Mouse (Mus musculus) thymus, postnatal 10 days (tissue): Measurements from ENCODE around the gene Nr4a2.

Experiments
- DNase-seq, 2 experiments: peaks; one replicate each; pipeline ENCODE4 v3.0.0; 2021; ENCODE audit warnings: low spot score in 2 of 2

Gene Nr4a2

DNA sequence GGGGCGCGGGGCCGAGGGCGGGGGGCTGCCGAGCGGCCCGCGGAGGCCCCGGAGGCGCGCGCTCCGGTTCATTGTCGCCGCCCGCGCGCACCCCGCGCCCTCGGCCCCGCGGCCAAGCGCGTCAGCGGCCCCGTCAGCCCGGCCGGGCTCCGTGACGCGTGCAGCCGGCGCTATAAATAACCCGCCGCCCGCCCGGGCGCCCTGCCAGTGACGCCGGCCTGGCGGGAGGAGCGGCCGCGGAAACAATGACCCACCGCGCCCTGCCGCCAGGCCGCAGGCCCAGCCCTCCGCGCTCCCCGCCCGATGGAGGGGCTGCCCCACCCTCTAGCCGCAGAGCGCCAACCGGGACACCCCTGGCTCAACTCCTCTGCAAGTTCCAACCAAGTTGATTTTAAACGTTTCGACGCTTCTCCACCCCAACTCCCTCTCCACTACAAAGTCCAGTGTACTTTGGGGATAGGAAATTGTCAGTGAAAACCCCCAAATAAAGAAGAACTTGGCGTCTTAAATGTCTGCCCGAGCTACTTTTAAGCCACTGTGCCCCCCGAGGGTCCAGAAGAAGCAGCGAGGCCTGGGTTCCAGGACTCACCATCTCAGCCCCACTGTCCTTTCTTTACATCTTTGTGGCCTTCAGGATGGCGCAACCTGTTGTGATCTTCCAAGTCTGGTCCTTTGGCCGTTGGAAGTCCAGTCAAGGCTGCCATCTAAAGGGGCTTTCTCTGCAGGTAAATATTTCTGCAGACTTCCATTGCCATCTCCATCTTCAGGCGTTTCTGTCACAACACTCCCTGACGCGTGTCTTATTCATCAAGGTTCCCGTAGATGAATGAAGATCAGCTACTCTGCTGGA, at the start of gene Nr4a2:
Gene Nr4a2 (minus strand): TSS at position 13 of the 850 bp plus-strand sequence.
- no peak for DNase-seq

DNA sequence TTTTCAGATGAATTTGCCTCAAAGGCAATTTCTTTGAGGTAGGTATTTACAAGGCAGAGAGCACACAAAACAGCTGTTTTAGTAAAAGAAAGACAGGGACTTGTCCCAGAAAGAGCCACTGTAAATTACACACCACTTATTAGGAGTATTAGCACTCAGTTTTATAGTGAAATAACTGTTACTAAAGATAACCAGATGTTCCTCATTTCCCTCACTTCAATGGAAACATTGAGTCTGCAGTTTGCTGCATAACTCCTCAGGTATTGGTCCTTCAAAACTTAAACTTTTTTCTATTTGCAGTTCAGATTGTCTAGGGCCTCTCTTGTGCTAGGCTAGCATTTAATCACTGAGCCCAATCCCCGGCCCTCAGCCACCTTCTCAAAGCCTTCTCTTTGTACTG, 41.6 kb upstream of the Nr4a2 start:
- no peak for DNase-seq

DNA sequence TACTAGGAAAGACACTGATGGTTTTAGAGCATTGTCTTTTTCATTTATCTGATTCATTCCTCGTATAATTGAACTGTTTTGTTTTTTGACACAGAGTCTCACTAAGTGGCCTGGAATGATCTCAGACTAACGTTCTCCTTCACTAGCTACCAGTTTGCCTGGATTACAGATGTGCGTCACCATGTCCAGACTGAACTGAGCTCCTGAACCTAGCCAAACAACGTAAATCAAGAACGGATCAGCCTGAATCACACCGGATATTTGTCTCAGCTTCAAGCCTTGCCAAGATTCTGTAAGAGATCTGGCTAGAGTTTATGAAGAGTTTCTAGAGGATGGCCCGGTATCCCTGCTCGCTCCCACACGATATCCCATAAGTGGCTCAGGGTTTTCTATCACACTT, 33.0 kb upstream of the Nr4a2 start:
- no peak for DNase-seq

DNA sequence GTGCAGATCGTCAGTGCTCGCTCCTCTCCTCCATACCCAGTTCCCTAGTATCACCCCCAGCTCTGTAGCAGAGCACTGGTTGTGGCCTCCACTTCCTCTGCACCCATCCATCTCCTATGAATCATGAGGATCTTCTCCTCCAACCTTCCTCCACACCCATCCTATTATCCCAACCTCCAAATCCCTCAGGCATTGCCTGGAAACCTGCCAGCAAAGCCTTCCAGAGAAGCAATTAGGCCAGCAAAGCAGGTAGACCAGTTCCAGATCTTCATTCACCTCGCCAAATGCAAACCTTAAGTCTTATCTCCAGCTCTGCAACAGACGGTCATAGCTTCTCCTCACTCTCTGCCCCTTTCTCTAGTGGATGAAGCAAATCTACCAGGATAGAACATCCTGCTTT, 26.0 kb upstream of the Nr4a2 start:
- DNase-seq = no peak

DNA sequence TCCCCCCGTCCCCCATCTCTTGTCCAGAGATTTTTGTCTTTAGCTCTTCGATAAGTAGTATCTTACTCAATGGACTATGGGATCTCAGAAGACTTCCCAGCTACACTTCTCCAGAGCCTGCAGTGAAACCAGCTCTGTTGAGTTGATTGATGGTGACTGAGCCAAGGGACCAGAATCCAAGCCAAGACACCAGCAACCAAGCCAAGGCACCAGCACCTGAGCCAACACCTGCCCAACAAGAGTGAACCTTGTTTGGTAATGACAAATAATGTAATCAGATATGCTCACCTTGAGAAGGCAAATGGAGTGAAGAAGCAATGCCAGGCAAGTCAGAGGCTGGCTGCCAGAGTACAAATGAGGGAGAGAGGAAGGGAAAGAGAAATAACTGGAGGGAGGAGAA, 24.4 kb upstream of the Nr4a2 start:
- DNase-seq = no peak

DNA sequence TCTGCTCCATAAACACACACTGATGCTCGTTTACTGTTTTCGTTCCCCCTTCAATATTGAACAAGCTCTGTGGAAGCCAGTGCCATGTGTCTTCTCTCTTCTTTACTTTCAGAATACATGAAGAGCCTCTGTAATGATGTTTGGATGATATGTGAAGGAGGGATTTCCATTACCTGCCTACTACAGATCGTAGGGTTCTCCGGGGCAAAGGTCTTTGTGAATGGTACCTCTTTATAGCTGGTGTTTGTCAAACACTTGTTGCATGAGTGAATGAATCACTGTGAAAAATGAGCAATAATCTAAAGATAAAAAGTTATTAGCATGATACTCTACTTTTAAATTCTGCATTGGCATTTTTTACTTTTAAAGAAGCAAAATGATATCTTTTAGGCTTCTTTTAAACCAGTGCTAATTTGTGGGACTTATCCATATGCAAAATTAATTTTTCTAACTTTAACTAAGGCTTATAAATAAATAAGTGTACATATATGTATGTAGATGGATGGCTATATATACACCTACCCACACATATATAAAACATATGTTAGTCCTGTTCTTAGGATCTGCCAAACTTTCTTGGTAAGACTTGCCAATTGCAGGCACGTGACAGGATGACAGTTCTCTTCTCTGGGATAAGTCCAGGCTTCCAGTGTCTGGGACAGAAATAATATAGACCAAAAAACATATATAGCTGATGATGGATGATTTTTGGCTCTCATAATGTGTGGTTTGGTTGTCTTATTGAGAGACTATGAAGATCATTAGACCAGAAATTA, 22.0 kb upstream of the Nr4a2 start:
- no peak for DNase-seq

DNA sequence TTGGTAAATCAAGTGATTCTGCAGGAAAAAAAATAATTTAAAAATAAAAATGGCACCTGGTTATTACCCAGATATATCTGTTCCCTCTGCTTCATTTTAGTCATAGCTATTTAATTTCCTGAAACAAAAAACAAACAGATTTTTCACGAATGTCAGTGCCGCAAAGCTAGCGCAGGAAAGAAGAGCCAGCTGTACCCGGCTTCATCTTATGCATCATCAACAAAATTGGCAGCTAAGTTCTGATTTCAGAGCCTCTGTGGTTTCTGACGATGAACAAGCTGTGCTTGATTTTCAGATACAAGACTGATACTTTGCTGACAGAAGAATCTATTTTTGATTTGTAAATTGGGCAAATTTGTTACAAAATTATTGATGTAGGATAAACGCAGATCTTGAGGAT, 14.8 kb upstream of the Nr4a2 start:
- DNase-seq = no peak

DNA sequence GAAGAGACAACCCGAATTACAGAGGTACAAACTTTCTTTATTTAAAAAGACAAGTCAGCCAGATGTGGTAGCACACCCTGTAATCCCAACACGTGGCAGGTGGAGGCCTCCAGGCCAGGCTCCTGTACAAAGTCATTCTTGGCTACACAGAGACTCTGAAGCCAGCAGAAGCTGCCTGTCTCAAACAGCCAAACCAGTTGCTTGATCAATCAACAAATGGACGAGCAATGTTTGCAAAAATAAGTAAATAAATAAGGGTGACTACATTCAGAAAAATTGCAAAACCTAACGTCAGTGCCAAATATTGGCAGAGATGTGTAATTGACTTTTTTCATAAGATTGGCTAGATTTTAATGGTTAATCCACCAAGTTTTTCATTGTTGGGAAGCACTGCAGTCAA, 3.7 kb upstream of the Nr4a2 start:
- DNase-seq = no peak

DNA sequence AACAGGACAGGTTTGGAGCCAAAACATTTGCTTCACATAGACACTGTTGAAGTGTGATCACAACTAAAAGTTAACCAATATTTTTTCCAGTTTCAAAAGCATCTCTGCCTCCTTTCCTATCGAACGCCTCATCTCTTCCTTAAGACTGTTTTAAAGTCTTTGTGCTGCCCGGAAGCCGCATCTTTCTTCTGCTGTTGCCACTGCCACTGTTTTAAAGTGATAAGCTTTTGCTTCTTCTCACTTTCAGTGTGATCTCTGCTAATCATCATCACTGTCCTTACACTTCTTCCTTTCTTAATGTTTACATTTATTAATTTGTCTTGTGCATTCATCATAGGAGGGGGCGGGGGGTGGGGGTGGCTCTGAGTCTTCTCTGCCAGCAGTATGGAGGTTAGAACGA, 2.1 kb upstream of the Nr4a2 start:
- no peak for DNase-seq

DNA sequence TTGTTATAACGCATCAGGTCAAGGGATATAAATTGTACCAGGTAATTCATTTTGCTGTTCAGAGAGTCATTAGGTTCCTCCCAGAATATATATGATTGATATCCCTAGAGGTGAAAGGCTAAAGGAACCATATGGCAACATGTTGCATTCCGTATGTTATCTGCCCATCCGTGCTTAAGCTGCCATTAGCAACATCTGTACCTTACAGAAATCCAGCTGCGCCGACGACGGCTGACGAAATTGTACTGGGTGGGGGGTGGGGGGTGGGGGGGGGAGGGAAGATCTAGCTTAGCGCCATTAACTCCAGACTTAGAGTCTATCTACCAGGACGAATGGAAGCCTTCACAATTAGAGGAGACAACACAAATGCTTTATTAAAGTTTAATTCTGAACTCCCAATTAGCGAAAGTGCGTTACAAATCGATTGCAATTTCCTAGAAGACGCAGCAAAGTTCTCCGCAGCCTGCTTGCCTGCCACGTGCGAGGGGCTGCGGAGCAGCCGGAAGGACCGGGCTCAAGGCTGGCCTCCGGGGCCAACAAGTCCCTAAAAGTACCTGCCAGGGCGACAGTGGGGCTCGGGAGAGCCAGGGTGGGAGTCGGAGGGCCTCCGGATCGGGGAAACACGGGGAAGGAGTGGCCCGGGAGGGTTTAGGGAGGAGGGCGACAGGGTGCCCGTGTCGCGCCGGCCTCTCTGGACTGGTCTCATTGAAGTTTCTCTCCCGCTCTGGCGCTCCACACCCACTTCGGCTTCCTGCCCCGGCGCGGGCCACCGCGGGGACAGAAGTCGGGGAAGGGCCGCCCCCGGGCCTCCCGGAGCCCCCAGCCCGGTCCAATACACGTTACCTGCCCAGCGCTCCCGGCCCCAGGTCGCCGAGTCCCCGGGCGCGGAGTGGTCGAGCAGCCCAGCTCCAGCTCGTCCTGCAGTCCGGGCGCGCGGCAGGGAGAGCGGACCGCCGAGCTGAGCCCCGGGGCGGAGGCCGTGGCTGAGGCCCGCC, 520 bp downstream of the Nr4a2 start:
- peak; percentile 5 to 22 for DNase-seq

DNA sequence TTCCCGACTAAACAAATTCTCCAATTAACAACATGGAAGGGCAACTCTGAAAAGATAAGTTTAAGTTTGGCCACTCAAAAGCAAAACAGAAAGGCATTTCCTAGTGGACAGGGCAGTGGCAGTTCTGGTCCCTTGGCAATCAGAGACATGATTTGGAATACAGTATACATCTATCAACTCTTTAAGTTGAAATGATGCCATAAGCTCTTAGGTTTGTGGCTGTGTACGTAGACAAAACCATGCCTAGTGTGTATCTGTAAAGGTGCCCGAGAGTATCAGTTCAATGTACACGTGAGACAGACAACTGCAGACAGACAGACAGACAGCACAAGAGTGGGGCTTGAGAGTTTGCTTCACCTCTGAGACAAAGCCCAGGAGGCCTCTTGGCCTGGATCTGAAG, 2.7 kb downstream of the Nr4a2 start:
- DNase-seq = no peak

DNA sequence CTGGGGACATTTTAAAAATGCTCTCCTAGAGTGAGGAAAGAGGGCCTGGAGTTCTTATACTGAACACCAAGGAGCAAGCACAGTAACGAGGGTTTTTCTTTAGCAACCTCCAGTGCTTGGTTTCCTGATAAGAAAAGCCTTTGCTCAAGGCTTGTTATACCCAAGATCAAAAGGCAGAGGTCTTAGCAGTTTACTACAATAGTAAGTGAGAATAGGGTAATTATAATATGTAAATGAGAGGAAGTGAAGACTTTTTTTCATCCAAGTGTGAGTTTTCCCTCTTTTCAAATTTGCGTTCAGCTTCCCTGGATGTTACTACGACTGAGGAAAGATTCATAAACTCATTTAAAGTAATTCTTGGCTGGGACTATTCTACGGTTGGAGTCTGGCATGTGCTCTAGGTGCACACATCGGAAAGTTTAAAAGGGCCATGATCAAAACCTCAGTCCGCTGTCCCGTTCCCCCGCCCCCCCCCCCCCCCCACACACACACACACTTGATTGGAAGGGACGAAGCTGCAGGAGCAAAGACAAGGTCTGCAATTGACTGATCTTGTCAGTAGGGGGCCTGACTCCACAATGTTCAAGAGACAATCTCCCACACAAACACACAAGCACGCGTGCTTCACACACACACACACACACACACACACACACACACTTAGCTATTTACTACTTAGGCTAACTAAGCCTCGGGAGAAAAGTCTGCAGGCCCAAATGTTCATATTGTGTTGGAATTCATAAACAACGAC, 6.4 kb downstream of the Nr4a2 start:
- peak; percentile 26 to 50 for DNase-seq

DNA sequence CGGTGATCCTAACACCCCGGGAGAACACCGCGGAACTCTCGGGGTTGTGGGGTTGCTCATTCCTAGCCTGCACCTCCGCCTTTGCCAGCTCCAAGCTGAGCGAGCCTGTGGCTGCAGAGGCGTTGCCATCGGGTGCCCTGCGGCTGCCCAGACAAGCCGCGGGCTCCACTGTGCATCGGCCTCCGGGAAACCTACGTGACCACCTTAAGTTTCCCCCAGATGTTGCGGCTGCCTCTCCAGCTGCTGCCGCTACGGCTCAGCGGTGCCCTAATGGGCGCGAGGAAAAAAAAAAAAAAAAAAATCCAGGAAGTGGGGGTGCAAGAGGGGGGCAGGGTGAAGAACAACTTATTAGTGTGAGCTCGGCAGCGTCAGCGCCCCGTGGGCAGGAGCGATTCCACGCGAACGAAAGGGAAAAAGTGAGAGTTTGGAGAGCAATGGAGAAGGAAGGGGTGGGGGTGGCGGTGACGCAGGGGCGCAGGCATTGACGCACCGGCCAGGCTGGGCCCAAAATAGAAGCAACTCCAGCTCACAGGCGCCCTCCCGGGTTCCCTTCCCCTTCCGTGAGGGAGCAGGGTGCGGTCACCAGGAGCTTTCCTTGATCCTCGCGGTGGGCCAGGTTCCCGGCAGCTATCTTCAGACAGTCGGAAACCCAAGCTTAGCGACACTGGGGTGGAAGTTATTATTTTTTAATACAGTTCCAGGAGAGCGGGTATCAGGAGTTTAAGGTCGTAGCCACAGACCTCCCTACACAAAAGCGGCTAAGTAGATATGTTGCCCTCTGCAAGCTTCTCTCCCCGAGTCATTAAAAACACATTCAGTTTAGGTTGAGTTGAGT, 7.2 kb downstream of the Nr4a2 start:
- DNase-seq = peak; percentile 24 to 33

DNA sequence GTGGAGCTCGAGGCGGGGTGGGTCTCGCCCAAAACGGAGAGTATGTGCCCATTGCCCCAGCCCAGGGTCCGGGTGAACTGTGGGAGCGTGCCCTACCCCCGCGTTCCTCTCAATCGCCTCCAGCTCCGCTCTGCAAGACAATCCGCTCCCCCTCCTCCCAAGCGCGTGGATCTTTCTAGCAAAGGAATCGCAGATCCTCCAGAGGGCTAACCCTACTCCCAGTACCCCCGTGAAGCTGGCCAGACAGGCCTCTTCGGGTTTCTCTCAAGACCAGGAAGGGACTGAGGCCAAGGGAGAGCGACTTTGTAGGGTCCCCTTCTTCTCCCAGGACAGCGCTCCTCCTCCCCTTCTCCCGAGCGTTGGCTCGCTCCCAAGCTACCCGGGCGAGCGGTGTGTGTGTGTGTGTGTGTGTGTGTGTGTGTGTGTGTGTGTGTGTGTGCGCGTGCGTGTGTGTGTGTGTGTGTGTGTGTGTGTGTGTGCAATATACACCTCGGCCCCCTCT, 7.9 kb downstream of the Nr4a2 start:
- DNase-seq = peak; percentile 9 to 15

DNA sequence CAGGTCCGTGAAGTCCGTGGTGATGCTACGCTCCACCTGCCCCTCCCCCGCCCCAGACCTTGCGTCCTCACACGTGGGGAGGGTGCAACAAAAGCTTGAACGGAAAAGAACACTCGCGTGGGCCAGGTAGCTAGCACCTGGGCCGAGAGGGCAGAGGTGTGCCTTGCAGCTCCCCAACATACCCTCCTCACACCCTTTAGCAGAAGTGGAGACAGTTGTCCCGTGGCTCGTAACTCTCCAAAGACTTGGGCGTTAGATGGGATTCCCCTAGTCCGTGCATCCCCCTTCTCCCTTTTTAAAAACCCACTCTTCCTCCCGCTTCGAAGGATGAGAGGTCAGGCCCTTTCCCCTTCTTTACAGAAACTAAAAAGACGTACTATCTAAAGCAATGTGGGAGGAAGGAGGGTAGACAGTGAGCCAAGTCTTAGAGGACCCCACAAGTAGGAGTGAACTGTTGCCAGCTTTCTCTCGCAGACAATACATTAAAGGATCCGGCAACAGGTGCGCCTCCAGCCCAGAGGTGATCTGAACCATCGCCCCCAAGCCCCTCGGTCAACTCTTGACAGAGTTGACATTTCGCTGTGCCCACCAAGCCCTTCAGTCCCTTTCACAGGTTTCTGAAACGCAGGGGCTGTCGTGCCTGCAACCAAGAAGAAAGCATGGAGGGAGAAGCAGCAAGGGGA, 8.5 kb downstream of the Nr4a2 start:
- DNase-seq = no peak

DNA sequence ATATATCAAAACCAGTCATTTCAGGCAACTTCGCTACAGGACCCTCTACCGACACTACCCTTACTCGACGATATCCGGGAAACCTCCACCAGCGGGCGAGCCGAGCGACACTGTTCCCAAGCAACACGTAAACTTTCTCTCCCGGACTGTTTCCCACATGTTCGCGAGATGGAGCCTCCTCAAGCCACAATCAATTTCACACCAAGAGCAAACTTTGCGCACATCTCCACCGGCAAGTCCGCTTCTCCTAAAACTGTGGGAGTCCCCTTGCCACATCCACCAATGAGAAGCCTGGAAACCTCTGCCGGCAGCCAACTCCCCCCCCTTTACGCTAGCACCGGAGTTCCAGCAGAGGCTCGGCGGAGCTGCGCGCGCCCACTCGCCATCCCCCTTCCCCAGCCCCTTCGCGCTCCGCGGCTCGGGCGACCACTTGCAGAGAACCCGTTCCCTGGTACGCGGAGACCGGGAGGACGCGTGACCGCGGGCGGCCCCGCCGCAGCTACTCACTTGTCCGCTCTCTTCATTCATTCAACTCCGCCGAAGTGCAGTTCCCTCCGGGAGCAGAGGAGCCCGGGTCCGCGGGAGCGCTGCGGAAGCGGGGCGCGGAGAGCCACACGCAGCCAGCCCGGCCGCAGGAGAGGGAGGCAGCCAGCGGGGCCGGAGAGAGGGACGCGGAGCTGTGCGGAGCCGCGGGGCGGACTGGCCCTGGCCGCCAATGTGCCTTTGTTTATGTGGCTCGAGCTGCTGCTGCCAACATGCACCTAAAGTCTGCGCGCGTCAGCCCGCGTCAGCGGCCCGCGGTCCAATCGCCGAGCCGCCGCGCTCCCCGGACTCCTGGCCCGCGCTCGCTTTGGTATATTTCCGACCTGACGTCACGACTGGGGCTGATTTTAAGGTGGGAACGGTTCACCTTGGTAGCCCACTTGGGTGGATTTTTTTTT, 9.3 kb downstream of the Nr4a2 start:
- DNase-seq = peak; percentile 49 to 50

DNA sequence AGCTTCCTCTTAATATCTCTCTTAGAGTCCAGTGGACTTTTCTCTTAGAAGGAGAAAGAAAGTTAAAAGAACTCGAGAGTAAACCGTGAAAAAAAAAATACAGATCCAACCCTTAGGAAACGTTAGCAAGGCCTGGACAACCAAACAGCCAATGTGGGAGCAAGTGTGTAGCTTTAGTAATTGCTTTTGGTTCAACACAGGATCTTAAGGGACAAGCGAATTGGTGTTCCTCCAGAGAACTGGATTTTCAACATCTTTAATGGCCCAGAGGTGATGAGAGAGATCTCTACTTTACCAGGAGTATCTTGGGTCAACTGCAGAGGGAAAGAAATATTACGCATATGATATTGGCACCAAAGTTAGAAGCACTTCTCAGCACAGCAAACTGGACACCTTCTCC, 10.4 kb downstream of the Nr4a2 start:
- DNase-seq = no peak

DNA sequence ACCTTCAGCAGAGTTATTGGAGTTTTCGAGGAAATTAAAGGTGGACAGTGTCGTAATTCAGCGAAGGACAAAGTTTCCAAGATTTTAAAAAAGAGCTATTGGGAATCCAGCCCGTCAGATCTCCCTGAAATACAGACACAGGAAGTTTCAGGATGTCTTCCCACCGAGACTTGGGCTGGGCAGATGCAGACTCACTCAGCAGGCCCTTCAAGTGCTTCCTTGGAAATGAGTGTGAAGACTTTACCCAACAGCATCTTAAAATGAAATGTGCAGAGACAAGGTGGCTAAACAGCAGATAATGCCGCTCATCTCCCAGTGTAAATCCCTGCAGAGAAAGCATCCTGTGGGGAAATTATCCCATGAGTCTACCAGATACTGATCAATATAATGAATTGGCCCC, 10.9 kb downstream of the Nr4a2 start:
- no peak for DNase-seq
